16 mouse cellular contexts compared by ENCODE assay signal in genomic region chr16:11709382-11709781, GRCm38 (mm10).
DNase-seq lines count a peak whose midpoint lies in the region; ATAC-seq and TF ChIP-seq lines count a peak whose summit lies in the region.
"Had no signal": no experiment of that assay in that cellular context is flagged by ENCODE, and none has a peak within 500 bp of the region (broad histone marks: within the 10 kb centered on the region; RNA-seq: fewer than 3 reads in every experiment).

No protein-coding gene starts in this region.

- no peak for TF ChIP-seq CTCF in lung, embryonic 14.5 days (IDR thresholded peaks at IDR 0.05; ENCODE audit: low read depth)
- no peak for TF ChIP-seq CTCF in CH12.LX (conservative IDR thresholded peaks at IDR 0.05 in 1 of 2, IDR thresholded peaks at IDR 0.05 in 1 of 2; ENCODE audit: low read depth in 2 of 2, low read length in 2 of 2)

- DNase-seq in heart, postnatal 4 days: no peak
- DNase-seq in lung, embryonic 14.5 days: no peak
- no peak for DNase-seq in lung, adult 18-20 months
- no peak for DNase-seq in CH12.LX (ENCODE audit: extremely low read depth)
- DNase-seq: adrenal gland, adult 2 months; B cell, adult 2 months; cerebellum, adult 9-10 months; gastrocnemius, postnatal 14 days; thymus, postnatal 36 days had no signal

- no peak for TF ChIP-seq POLR2A in CH12.LX (IDR thresholded peaks at IDR 0.05; ENCODE audit: low read depth, low read length)

- peak overlapping the region; percentile 68 for H3K27ac ChIP-seq in heart, embryonic 13.5 days (replicated peaks)
- 0 out of 2 replicates have a peak overlapping the region, but pooled peaks have one; percentile 12 for H3K27ac ChIP-seq in lung, embryonic 14.5 days (ENCODE audit: low read depth)
- H3K27ac ChIP-seq in CH12.LX (ENCODE audit: insufficient read depth, low read depth): no peak overlapping the region
- peak overlapping the region; percentile 10 for H3K27ac ChIP-seq in macrophage
- H3K27ac ChIP-seq: heart, embryonic 10.5 days; limb, embryonic 10.5 days; liver, embryonic 12.5 days had no signal

- no peak for TF ChIP-seq EP300 in CH12.LX (IDR thresholded peaks at IDR 0.05; ENCODE audit: low read length)

- no peak for ATAC-seq in heart, embryonic 13.5 days (ENCODE audit: extremely low read depth, insufficient number of reproducible peaks, low FRiP score, low TSS enrichment)
- no peak for ATAC-seq in lung, embryonic 14.5 days (ENCODE audit: insufficient read depth)
- ATAC-seq in megakaryocyte-erythroid progenitor cell, adult 5-6 weeks (replicated peaks; ENCODE audit: low FRiP score, low TSS enrichment, poor library complexity, severe bottlenecking): no peak
- ATAC-seq: hindbrain, embryonic 16.5 days; liver, embryonic 12.5 days had no signal

- no peak for TF ChIP-seq RAD21 in CH12.LX (IDR thresholded peaks at IDR 0.05; ENCODE audit: low read depth, low read length)

- H3K9me3 ChIP-seq in heart, embryonic 13.5 days: no peaks in the 10 kb centered on the region
- H3K9me3 ChIP-seq in lung, embryonic 14.5 days (ENCODE audit: low read depth, low read length): no peaks in the 10 kb centered on the region
- no peaks in the 10 kb centered on the region for H3K9me3 ChIP-seq in CH12.LX (replicated peaks; ENCODE audit: low read length)
- H3K9me3 ChIP-seq: heart, embryonic 10.5 days; limb, embryonic 10.5 days; liver, embryonic 12.5 days had no signal

- dilution Hi-C loops in CH12.LX (cut with MboI; ENCODE audit: extremely low pct_ligation_motif_present, extremely low pct_unique_long_range_greater_than_20kb, low sequenced_read_pairs): no loop called here

- peaks cover 26% of the 10 kb centered on the region for H3K4me1 ChIP-seq in heart, embryonic 13.5 days
- 0 out of 2 replicates have a peak, but pooled peaks cover 4% of the 10 kb centered on the region for H3K4me1 ChIP-seq in lung, embryonic 14.5 days (ENCODE audit: insufficient read depth)
- peaks cover 0 to 17% of the 10 kb centered on the region in 2 experiments; a peak in 2 of 4 replicates for H3K4me1 ChIP-seq in CH12.LX (ENCODE audit: control insufficient read depth in 1 of 2, insufficient read depth in 2 of 2)
- H3K4me1 ChIP-seq: liver, embryonic 12.5 days had no signal

- H3K79me2 ChIP-seq in CH12.LX (replicated peaks; ENCODE audit: control insufficient read depth, extremely low read depth, insufficient read depth, poor library complexity, severe bottlenecking) (no peaks in the 10 kb centered on the region), macrophage (ENCODE audit: inconsistent target) (no peaks in the 10 kb centered on the region)

- H3K36me3 ChIP-seq in heart, embryonic 13.5 days: no peaks in the 10 kb centered on the region
- no peaks in the 10 kb centered on the region for H3K36me3 ChIP-seq in lung, embryonic 14.5 days (ENCODE audit: insufficient read depth)
- H3K36me3 ChIP-seq in CH12.LX (replicated peaks in 1 of 2; ENCODE audit: control insufficient read depth in 1 of 2, insufficient read depth in 1 of 2, low read length in 1 of 2) (no peaks in the 10 kb centered on the region), macrophage (ENCODE audit: inconsistent target) (no peaks in the 10 kb centered on the region; the same call in 1 of the 2 replicates)
- H3K36me3 ChIP-seq: heart, embryonic 10.5 days; limb, embryonic 10.5 days; liver, embryonic 12.5 days had no signal

- H3K9ac ChIP-seq in heart, embryonic 13.5 days: no peak overlapping the region
- no peak overlapping the region for H3K9ac ChIP-seq in lung, embryonic 14.5 days
- H3K9ac ChIP-seq in CH12.LX (ENCODE audit: insufficient read depth, low read depth): no peak overlapping the region
- H3K9ac ChIP-seq: liver, embryonic 12.5 days had no signal

- H3K4me2 ChIP-seq in heart, embryonic 13.5 days: no peak overlapping the region
- H3K4me2 ChIP-seq in lung, embryonic 14.5 days: no peak overlapping the region
- H3K4me2 ChIP-seq in CH12.LX (ENCODE audit: insufficient read depth, low read depth, poor library complexity, severe bottlenecking): no peak overlapping the region
- H3K4me2 ChIP-seq: liver, embryonic 12.5 days had no signal

- H3K27me3 ChIP-seq in heart, embryonic 13.5 days (replicated peaks): no peaks in the 10 kb centered on the region
- no peaks in the 10 kb centered on the region for H3K27me3 ChIP-seq in lung, embryonic 14.5 days (ENCODE audit: insufficient read depth, low read length)
- H3K27me3 ChIP-seq in CH12.LX (replicated peaks): no peaks in the 10 kb centered on the region
- H3K27me3 ChIP-seq: liver, embryonic 12.5 days had no signal

- WGBS in heart, embryonic 13.5 days: 72% methylated on average over 4 of the region's 4 CpGs
- WGBS in lung, embryonic 14.5 days: 70% methylated on average over 4 of the region's 4 CpGs
- WGBS in macrophage (ENCODE audit: missing documents): 62% methylated on average over 4 of the region's 4 CpGs

- in situ Hi-C loops in CH12.LX (cut with MboI; ENCODE audit: low pct_ligation_motif_present, low pct_unique_long_range_greater_than_20kb, low sequenced_read_pairs): loop anchor here (25.0 kb wide), 1 partner anchor 228 kb away; no protein-coding TSS in a partner anchor

- H3K4me3 ChIP-seq in heart, embryonic 13.5 days: no peak overlapping the region
- no peak overlapping the region for H3K4me3 ChIP-seq in lung, embryonic 14.5 days (ENCODE audit: low read depth, low read length)
- H3K4me3 ChIP-seq in CH12.LX (replicated peaks in 1 of 3; ENCODE audit: low read depth in 2 of 3, low read length in 2 of 3, poor library complexity in 1 of 3) (no peak overlapping the region), macrophage (ENCODE audit: inconsistent target) (no peak overlapping the region)
- H3K4me3 ChIP-seq: heart, embryonic 10.5 days; limb, embryonic 10.5 days; liver, embryonic 12.5 days had no signal

TF ChIP-seq in CH12.LX, 34 proteins besides CTCF, POLR2A, EP300 and RAD21:
- 0 out of 2 replicates have a peak, but pooled peaks have one; percentile 20 for TF ChIP-seq ELF1 (IDR thresholded peaks at IDR 0.05; ENCODE audit: low read depth, low read length)
- no peak for TF ChIP-seq ZNF384 (IDR thresholded peaks at IDR 0.05; ENCODE audit: low read depth, low read length)
